Mouse (Mus musculus): ENCODE measurements around the gene Prm1.
"Not testable (repeated sequence)": the region's sequence is repeated elsewhere in the genome, so short reads cannot be mapped to it uniquely, and the experiment has no call there.

Gene Prm1

DNA sequence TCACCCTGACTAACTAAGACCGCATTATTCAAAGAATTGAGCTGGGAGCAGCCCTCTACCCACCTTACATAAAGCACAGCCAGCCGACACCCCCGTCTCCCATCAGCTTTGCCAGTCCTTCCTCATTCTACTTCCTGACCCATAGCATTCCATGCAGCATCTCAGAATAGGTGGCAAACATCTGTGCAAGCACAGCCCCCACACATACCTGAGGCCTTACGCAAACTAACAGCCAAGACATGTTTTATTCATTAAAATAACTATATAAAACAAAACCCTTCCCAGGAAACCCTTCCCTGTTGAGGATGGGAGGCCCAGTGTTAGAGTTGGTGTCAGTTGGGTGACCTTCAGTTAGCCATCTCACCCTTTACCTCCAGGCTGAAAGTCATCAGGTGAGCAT is 20.2 kb upstream of the Prm1 start:
- DNase-seq (ENCODE audit: extremely low spot score, low read depth, low spot score) = no peak

DNA sequence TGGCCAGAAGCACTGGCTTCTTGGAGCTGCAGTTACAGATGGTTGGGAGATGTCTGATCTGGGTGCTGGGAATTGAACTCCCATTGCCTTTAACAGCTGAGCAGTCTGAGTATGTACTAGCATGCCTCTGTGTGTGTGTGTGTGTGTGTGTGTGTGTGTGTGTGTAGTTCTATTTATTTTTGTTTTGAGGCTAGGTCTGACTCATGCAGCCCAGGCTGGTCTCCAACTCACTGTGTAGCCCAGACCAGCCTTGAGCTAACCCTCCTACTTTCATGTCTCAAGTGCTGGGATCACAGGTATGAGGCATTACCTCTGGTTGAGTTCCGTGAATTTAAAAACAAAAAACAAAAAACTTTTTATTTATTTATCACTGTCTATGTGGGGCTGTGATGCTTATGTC is 18.9 kb upstream of the Prm1 start:
- DNase-seq (ENCODE audit: extremely low spot score, low read depth, low spot score) = no peak

DNA sequence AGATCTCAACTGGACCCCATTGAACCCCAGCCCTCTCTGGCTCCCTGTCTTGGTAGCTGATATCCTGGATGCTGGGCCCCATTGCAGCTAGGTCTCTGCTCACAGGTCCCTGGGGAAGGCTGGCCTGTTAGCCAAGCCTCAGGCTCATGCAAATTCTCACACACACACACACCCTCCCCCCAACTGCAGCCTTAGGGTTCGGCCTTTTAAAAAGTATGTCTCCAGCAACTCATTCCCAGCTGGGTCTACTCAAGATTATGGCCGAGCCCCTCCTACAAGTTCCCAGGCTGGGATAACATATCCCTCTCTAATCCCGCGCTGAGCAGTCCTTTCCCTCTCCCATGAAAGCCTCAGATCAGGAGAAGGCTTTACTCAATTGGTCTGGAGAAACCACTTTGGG is 15.7 kb upstream of the Prm1 start:
- DNase-seq (ENCODE audit: extremely low spot score, low read depth, low spot score) = no peak

DNA sequence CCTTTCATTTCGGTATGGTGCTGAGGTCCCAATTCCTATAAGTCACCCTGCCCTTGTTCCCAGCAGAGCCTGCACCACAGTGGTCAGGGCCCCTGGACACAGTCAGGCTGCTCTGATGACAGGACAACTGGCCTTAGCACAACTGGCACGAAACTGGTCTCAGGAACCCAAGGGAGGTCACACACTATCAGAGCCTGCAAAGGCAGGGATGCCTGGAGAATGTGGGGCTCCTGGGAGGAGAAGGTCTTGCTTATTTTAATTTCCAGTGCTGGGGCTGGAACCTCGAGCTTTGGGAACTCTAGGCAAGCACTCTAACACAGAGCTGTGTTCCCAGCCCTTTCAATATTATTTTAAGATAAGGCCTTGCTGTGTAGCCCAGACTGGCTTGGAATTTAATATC is 14.3 kb upstream of the Prm1 start:
- DNase-seq (ENCODE audit: extremely low spot score, low read depth, low spot score) = no peak

DNA sequence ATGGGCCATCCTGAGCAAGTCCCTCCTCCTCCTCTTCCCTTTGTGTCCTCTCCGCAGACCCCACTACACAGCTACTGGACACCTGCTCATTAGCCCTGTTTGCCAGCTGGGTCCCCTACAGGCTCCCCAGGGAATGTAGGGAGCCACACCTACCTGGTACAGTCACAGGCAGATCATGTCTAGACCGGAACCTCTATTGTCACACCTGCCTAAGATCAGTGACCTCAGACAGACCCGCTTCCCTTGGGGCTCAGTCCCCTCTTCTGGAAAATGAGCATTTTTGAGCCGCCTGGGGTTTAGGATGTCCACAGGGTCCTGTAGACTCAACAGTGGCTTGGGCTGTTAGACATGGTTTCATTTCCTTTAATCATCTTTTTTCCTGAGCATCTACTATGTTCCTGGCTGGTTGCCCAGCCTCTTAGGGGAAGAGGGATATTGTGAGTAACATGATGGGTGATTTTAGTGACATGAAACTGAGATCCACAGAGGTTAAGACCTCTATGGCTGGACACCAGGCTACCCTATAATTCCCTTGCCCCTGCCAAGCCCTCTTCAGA is 13.0 kb upstream of the Prm1 start:
- DNase-seq (ENCODE audit: extremely low spot score, low read depth, low spot score) = no peak

DNA sequence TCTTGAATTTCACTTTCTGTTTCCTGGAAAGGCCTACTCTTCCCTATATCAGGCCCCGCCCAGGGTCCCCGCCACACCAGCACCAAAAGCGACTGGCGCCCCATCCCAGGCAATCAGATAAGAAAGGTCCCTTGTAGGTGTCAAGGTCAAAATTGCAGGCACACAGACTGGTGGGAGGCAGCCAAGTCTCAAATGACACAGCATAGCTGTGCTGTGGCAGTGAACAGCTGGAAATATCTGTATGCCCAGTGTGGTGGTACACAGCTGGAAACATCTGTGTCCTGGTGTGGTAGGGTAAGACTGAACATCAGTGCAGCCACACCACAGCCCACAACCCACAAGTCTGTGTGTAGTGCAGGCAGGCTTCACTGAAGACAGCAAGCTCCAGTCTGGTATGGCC is 9.2 kb upstream of the Prm1 start:
- no peak for DNase-seq (ENCODE audit: extremely low spot score, low read depth, low spot score)

DNA sequence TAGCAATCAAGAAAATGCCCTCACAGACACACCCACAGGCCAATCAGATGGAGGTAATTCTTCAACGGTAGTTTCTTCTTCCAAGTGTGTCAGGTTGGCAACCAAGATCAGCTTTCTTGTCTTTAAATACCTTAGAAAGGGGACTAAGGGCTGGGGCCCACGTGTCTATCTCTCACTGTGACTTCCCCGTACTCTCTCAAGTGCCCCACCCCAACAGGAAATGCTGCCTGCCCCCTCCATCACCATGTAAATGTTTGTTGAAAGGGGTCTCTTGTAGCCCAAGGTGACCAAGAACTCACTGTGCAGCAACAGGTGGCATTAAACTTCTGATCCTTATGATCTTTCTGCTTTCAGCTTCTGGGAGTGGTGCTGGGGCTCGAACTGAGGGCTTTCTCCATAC is 8.1 kb upstream of the Prm1 start:
- DNase-seq (ENCODE audit: extremely low spot score, low read depth, low spot score) = no peak

DNA sequence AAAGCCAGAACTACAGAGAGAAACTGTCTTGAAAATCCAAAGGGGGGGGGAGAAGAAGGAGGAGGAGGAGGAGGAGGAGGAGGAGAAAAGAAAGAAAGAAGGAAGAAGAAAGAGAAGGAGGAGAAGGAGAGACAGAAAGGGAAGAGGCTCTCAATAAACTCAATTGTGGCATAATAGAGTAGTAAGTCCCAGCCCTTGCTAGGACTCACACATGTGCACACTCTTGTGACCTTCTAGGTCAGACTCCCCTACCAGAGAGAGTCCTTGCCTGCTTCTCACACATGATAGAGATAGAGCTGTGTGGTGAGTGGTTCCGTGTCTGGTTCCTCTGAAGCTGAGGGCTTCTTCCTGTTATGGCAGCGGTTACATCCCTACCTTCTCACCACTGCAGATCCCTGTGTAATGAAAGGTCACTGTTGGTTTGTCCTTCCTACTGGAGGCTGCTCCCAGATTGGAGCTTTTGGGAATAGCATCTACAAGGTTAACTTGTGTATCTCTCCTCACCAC is 7.3 kb upstream of the Prm1 start, which contains the start of gene Gm11172:
TSS of gene Gm11172 (plus strand) at position 51 of the 507 bp plus-strand sequence.
- no peak for DNase-seq (ENCODE audit: extremely low spot score, low read depth, low spot score)

DNA sequence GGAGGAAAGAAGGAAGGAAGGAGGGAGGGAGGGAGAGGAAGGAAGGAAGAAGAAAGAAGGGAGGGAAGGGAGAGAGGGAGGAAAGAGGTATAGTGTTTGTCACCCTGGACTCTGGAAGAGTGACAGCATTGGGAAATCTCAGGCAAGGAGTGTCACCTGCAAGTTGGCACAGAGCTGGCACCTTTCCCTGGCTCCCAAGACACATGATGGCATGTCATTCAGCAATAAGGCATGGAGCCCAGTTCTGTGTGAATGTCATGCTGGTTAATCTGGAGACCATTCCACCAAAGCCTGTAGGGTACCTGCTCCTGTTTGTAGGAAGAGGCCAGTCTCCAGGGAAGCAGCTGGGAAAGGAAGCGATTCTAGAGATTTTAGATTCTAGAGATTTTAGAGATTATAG is 4.7 kb upstream of the Prm1 start:
- no peak for DNase-seq (ENCODE audit: extremely low spot score, low read depth, low spot score)

DNA sequence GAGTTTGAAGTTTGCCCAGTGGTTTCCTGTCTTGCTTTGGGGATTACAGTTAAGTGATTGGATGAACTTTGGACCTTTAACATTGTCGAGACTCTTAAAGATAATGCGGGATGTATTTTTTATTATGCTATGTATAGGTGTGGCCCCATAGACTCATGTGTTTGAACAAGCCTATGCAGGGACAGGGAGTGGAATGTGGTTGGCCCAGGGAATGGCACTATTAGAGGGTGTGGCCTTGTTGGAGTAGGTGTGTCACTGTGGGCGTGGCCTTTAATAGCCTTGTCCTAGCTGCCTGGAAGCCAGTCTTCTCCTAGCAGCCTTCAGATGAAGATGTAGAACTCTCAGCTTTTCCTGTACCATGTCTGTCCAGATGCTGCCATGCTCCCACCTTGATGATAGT is 3.2 kb downstream of the Prm1 start:
- not testable (repeated sequence) for DNase-seq (ENCODE audit: extremely low spot score, low read depth, low spot score)

DNA sequence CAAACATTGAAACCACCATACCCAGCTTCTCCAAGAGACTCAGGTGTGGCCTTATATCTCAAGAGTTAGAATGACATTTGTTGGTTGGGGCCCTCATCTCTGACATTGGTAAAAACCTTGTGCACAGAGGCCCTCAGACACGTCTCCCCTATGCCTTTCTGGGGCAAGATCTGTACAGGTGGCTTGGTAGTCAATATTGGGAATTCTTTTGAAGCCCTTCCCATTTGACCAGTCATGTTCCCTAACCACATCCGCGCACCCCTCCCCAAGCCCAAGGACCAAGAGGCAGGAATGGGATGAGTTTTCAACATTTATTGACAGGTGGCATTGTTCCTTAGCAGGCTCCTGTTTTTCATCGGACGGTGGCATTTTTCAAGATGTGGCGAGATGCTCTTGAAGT is 9.6 kb downstream of the Prm1 start, which contains the start of gene Prm2:
TSS of gene Prm2 (minus strand) at position 101 of the 400 bp plus-strand sequence.
- DNase-seq (ENCODE audit: extremely low spot score, low read depth, low spot score) = no peak

DNA sequence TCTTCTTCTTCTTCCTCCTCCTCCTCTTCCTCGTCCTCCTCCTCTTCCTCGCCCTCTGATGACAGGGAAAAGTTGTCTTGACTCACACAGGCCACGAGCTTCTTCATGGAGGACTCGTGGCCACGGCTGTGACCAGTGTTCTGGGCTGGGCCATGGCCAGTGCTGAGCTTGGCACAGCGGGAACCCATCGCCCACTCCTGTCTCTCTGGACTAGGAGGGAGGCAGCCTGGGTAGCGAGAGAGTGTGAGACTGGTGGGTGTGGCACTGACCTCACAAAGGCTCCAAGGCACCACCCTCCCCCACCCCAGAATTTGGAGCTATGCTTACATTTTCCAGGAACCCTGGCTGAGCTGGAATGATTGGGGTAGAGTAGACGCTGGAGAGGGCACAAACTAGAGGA is 14.9 kb downstream of the Prm1 start, which contains the start of gene Prm3:
TSS of gene Prm3 (minus strand) at position 213 of the 400 bp plus-strand sequence.
- no peak for DNase-seq (ENCODE audit: extremely low spot score, low read depth, low spot score)

DNA sequence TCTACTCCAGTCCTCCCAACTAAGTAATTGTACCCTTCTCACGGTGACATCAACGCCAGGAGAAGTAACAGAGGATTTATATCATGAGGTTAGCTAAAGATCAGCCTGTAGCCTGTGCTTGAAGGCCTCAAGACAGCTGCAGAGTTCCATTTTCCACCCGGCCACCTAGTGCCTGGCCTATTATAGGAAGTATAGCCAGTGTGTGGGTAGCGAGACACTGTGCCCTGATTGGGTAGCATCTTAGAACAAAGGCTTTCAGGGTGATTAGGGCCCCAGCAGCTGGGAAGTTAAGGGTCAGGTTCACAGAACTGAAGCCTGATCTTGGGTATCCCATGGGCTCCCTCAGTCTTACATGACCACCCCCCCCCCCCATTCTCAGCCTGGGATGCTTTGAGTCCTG is 16.8 kb downstream of the Prm1 start:
- DNase-seq (ENCODE audit: extremely low spot score, low read depth, low spot score) = no peak

DNA sequence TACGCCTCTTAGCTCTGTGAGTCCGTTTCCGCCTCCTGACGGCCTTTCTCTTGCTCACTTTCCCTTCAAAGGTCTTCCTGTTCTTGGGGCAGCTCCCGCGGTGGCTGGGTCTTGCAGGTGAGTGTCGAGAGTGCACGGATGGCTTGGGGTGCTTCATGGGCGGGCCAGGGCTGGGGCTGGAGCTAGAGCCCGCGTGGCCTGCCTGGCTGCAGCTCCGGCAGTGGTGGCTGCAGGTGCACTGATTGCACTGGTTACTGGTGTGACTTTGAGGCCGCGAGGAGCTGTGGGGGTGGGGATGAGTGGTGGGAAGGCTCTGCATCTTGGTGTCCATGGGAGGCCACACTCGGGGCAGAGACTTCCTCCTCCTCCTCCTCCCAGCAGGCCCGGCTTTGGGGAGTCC is 17.4 kb downstream of the Prm1 start, which contains the start of gene Tnp2:
TSS of gene Tnp2 (minus strand) at position 390 of the 400 bp plus-strand sequence.
- no peak for DNase-seq (ENCODE audit: extremely low spot score, low read depth, low spot score)

DNA sequence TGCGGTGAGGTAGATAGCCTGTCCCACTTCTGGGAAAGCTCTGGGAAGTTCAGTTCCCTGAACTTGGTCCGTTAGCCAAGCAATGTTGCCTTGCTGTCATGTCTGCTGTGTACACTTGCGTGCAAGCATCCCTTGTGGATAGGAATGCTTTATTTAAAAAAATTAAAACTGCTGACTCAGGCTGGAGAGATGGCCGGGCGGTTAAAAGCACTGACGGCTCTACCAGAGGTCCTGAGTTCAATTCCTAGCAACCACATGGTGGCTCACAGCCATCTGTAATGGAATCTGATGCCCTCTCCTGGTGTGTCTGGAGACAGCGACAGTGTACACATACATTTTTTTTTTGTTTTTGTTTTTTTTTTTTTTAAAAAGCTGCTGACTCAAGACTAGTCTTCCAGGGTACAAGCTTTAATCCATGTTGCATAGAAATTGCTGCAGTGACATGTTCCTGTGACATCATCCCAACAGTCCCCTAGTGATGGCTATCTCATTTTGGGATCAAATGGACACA is 18.0 kb downstream of the Prm1 start:
- DNase-seq (ENCODE audit: extremely low spot score, low read depth, low spot score) = no peak

DNA sequence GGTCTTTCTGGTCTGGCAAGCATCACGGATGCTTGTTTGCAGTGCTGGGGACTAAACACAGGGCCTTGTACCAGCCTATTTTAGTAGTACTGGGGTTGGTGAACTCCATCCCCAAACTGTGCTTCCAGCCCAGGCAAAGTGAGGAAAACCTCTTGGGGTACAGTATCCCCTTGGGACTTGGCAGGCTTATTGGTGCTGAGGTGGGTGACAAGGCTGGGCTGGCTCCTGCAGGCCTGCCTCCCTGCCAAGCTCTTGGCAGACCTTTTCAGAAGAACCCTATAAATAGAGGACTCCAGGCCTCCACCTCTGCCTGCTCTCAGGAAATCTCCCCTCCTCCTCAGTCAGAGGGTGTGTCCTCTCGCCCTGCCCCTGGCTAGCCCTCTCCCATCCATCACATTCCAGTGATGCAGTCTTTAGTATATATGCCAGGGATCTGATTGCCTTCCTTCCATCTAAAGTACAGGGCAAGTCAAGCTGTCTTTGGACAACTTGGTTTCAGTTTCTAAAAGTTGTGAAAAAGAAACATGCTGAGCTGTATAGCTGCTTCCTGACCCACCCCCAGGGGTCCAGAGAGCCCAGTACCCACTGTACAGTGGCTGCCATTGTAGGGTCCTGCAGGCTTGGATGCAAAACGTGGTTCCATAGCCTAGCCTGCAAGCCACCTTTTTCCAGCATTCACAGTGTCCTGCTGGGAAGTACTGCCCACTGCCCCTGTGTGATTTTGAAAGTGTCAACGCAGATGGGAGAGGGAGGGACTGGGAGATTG is 18.7 kb downstream of the Prm1 start:
- DNase-seq (ENCODE audit: extremely low spot score, low read depth, low spot score) = no peak

DNA sequence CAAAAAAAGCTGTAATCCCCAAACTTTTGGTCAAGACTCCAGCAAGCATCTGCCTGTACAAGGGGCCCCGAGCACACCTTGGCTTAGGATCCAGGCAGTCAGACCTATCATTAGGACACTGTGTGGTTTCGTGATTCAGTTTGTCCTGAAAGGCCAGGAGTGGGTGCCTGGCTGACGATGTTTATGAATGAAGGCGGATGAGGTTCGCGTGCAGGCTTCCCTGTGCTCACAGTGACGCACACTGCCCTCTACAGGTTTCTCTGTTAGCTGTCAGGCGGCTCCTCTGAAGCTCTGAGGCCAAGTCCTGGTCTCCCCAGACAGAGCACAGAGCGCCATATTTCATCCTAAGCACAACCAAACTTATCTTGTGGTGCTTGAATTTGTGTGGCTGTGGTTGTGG is 19.4 kb downstream of the Prm1 start:
- peak; percentile 85 for DNase-seq (ENCODE audit: extremely low spot score, low read depth, low spot score)

DNA sequence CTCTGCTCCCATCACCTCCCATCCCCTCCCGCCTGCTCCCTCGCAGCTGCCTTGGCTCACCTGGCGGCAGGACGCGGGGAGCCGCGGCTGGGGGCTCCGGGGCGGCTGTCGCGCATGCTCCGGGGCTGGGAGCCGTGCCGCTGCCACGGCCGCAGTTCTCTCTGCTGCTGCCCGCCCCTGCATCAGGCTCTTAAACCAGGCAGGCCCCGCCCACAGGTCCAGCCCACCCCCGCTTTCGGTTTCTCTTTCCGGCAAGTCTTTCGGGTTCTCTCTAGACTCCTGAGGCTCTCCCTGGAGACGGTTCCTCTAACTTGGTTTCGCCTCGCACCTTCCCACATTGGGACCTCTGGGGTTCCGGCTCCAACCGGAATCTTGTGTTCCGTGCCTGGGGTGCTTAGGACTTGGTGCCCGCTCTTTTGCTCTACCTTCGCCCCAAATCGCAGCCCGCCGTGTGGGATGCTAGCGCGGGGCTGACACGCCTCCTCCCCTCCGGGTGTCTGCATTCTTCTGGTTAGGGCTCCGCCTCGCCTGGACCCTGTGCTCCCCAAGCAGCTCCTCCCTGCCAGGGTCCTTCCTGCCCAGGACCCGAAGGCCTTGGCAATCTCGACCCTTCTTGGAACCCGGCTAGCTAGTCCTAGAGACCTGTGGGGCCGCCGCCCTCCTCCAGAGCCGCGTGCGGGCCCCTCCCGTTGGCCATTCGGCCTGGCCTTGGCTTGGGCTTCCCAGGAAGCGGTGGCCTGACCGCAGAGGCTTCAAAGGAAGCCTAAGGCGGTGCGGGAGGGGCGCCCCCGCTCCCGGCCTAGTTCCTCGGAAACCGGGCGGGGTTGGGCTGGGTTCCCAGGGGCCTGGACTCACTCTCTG is 20.0 kb downstream of the Prm1 start, which contains the start of gene Socs1:
TSS of gene Socs1 (minus strand) at position 166 of the 861 bp plus-strand sequence.
- peak; percentile 57 for DNase-seq (ENCODE audit: extremely low spot score, low read depth, low spot score)

DNA sequence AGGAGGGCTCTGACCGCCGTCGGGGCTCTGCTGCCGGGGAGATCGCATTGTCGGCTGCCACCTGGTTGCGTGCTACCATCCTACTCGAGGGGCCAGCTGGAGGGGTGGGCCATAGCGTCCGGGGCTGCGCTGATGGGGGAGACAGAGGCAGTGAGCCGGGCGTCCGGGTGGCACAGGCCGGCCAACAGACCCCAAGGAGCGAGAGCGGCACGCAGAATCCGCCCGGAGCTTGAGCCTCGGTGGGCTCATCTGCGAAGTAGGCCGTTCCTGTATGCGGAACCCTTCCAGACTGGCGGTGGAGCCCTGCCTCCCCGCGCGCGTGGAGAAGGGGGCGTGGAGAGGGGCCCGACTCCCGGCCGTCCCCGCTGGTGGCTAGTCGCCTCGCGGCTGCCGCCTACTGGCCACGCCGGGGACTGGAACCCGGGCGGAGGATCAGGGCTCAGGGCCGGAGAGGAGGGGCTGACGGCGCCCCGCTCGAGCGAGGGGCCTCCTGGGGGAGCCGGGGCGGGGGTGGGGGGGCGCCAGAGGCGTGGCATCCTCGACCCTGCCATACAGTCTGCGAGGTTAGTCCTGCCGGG is 20.8 kb downstream of the Prm1 start:
- peak; percentile 37 for DNase-seq (ENCODE audit: extremely low spot score, low read depth, low spot score)

DNA sequence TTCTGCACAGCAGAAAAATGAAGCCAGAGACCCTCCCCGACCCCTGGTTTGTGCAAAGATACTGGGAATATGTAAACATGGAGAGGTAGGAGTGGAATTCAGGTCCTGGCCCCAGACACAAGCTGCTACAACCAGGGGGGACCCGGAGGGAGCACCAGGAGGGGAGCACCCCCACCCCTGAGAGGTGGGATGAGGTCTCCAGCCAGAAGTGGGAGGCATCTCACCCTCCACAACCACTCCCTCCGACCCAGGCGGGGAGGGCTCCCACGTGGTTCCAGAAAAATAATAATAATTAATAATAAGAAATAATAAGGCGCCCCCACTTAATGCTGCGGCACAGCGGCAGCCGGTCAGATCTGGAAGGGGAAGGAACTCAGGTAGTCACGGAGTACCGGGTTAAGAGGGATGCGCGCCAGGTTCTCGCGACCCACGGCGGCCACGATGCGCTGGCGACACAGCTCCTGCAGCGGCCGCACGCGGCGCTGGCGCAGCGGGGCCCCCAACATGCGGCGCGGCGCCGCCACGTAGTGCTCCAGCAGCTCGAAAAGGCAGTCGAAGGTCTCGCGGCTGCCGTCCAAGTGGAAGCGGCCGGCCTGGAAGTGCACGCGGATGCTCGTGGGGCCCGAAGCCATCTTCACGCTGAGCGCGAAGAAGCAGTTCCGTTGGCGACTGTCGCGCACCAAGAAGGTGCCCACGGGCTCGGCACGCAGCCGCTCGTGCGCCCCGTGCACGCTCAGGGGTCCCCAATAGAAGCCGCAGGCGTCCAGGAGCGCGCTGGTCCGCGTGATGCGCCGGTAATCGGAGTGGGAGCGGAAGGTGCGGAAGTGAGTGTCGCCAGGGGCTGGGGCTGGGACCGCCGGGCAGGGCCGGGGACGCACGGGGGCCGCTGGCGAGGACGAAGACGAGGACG is 21.5 kb downstream of the Prm1 start:
- DNase-seq (ENCODE audit: extremely low spot score, low read depth, low spot score) = no peak
